Mouse (Mus musculus): ENCODE results near the gene Trnp1. TPM values are rescaled to one million over a fixed set of nuclear protein-coding genes. Genes with fewer than 3 reads are reported as not detected.

Trnp1 gene
- polyA plus RNA-seq (2017; shearing (Covaris generic)): not detected

DNA sequence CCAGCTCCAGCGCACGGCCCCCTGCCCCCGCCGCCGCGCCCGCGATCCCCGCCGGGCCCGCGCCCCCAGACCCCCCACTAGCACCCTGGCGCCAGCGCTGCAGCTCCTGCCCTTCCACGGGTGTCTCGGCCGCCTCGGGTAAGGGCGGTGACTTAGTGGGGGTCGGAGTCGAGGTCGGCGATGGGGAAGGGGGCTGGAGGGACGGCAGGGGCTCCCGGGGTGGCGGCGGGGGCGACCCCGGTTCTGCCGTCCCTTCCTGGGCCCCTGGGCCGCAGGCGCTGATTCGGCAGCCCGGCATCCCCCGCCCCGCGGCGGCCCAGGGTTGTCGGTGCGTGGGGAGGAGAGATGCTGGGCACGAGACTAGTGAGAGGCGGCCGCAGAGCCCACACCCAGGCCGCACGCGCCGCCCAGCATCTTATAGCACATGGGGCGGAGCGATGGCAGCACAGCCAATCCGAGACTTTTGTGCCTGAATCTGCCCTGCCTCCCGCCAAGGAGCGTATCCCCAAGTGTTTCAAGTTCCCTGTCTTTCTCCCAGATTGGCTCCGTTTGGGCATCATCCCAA is at the start of gene Trnp1:
TSS of gene Trnp1 (minus strand) at position 391 of the 565 bp plus-strand sequence.

DNA sequence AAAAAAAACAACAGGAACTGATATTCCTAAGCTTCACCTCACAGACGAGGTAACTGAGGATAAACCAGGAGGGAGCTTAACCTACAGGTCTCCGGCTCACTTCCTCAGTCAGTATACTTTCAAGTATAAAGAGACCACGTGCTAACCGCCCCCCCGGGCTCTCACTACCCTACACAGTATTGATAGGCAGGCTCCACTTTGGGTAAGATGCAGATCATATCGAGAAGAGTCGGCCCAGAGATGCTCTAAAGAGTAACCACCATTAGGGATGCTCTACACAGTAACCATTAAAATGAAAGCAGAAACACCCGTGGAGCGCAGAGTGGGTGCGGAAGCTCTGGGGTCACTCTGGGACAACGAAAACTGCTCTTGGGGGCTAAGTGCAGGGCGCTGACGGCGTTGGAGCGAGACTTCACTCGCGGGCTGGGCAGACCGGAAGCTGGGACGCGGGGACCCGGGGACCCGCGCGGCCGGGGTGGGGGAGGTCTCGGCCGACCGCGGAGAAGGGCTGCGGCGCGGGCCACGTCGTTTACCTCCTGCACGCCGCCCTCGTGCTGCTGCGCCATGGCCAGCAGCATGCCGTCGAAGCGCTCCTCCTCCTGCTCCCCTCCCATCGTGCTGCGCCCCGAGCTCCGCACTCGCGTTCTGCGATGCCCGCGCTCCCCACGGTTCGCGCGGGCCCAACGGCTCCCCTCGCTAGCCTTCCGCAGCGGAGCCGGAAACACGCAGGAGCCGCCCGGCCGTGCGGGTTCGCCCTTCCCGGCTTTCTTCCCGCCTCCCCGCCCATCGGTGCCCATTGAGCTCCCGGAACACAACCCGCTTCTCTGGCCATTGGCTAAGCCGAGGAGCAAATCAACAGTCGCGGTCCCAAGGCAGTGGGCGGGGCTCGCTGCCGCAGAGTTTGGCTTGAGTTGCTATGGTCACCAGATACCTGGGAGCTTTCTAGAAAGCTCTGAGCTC is 47.2 kb upstream of the Trnp1 start, which contains the start of gene Nudc:
TSS of gene Nudc (minus strand) at position 725 of the 960 bp plus-strand sequence.

GRCm38 (mm10) chr4:133518601-133519368 is 20.4 kb upstream of the Trnp1 start, which contains the start of gene Kdf1:
Gene Kdf1 (plus strand): TSS chr4:133518963.

DNA sequence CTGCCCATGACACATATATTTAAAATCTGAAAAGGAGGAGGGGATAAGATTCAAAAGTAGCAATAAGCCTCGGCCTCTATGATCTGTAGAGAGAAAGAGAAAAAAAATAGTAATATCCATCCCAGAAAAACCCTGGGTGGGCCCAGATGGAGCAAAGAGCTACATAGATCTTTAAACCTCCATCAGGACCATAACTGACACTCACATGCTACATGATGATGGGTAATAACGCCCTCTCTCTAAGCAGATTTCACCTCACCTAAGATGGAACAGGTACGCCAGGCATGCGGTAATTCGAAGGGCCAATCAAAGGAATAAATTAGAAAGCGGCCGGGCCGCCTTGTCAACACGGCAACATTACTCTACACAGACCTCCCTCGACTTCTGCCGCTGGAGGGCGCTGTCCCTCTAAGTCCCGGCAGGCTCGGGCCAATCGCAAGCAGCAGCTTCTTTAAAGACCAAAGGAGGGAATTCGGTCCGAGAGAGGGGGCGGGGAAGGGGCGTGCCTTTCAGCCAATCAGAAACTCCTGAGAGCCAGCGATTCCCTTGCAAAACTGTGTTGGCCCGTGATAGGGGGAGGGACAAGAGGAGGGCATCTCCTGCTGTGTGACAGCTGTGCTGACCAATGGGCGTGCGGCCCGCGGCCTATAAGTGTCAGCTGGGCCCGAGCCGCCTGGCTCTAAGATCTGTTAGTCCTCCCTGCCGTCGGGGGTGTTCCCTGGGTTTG is 18.7 kb downstream of the Trnp1 start, which contains the start of gene Tent5b:
TSS of gene Tent5b (plus strand) at position 675 of the 727 bp plus-strand sequence.

Other genes with a start within 250 kb of the Trnp1 start
- gene Sytl1, start 235.4 kb downstream of the Trnp1 start, polyA plus RNA-seq (2017; shearing (Covaris generic)): 53.8 TPM
- 76.5 TPM for gene Tmem222, start 220.8 kb downstream of the Trnp1 start, polyA plus RNA-seq (2017; shearing (Covaris generic))
- 6.4 TPM for gene Wdtc1, start 145.1 kb downstream of the Trnp1 start, polyA plus RNA-seq (2017; shearing (Covaris generic))
- 19.4 TPM for gene Slc9a1, start 128.8 kb downstream of the Trnp1 start, polyA plus RNA-seq (2017; shearing (Covaris generic))
- not detected for gene Tent5b, start 18.4 kb downstream of the Trnp1 start, polyA plus RNA-seq (2017; shearing (Covaris generic))
- 0.72 TPM for gene Kdf1, start 20.4 kb upstream of the Trnp1 start, polyA plus RNA-seq (2017; shearing (Covaris generic))
- 145 TPM for gene Nudc, start 47.4 kb upstream of the Trnp1 start, polyA plus RNA-seq (2017; shearing (Covaris generic))
- not detected for gene Nr0b2, start 54.8 kb upstream of the Trnp1 start, polyA plus RNA-seq (2017; shearing (Covaris generic))
- gene Gpatch3, start 76.2 kb upstream of the Trnp1 start, polyA plus RNA-seq (2017; shearing (Covaris generic)): 16.9 TPM
- 22.0 TPM for gene Gpn2, start 85.8 kb upstream of the Trnp1 start, polyA plus RNA-seq (2017; shearing (Covaris generic))
- 23.2 TPM for gene Sfn, start 103.6 kb upstream of the Trnp1 start, polyA plus RNA-seq (2017; shearing (Covaris generic))
- gene Zdhhc18, start 151.6 kb upstream of the Trnp1 start, polyA plus RNA-seq (2017; shearing (Covaris generic)): 242 TPM
- gene Pigv, start 174.1 kb upstream of the Trnp1 start, polyA plus RNA-seq (2017; shearing (Covaris generic)): 29.7 TPM

All from CD4-positive, CD25-positive, alpha-beta regulatory T cell (primary cell).